8 mouse cellular contexts compared by ENCODE assay signal in genomic region chr3:69319061-69319720, GRCm38 (mm10). TPM values are rescaled to one million over a fixed set of nuclear protein-coding genes. Genes with fewer than 3 reads are reported as not detected.
DNase-seq lines count a peak whose midpoint lies in the region; ATAC-seq and TF ChIP-seq lines count a peak whose summit lies in the region.

No protein-coding gene starts in this region.

- H3K9me3 ChIP-seq in heart, embryonic 11.5 days (replicated peaks; ENCODE audit: control insufficient read depth, low read length) = no peaks in the 10 kb centered on the region
- H3K9me3 ChIP-seq in hindbrain, embryonic 11.5 days (ENCODE audit: control insufficient read depth, low read length) = no peaks in the 10 kb centered on the region

- peak overlapping the region; percentile 96 for H3K4me2 ChIP-seq in heart, embryonic 11.5 days
- peak overlapping the region; percentile 94 for H3K4me2 ChIP-seq in hindbrain, embryonic 11.5 days (replicated peaks; ENCODE audit: low read depth, low read length)

- DNase-seq in heart, adult 9 months (ENCODE audit: low spot score in 2 of 2) = no peak
- DNase-seq in hindbrain, embryonic 11.5 days (ENCODE audit: low spot score) = no peak
- DNase-seq in frontal cortex, adult 2 months (ENCODE audit: extremely low spot score in 1 of 2, low spot score in 1 of 2) = no peak
- no peak for DNase-seq in left cerebral cortex, adult 11 months (ENCODE audit: low spot score)
- no peak for DNase-seq in cerebellum, adult 9-11 months

- H3K27ac ChIP-seq in heart, embryonic 11.5 days (ENCODE audit: low read depth, low read length) = no peak overlapping the region
- peak overlapping the region; percentile 84 for H3K27ac ChIP-seq in bone marrow, adult 2 months (ENCODE audit: control insufficient read depth, insufficient read depth, low read depth, low read length, poor library complexity)
- no peak overlapping the region for H3K27ac ChIP-seq in hindbrain, embryonic 11.5 days (ENCODE audit: low read depth, low read length)

- no peak for ATAC-seq in heart, embryonic 11.5 days (replicated peaks; ENCODE audit: insufficient number of reproducible peaks, low FRiP score, low TSS enrichment)
- no peak for ATAC-seq in hindbrain, embryonic 11.5 days (ENCODE audit: low FRiP score)
- peak; percentile 56 for ATAC-seq in megakaryocyte-erythroid progenitor cell, adult 5-6 weeks (replicated peaks; ENCODE audit: low FRiP score, low TSS enrichment, poor library complexity, severe bottlenecking)

- no peaks in the 10 kb centered on the region for H3K27me3 ChIP-seq in heart, embryonic 11.5 days (ENCODE audit: control insufficient read depth, insufficient read depth, low read length)
- H3K27me3 ChIP-seq in hindbrain, embryonic 11.5 days (ENCODE audit: control insufficient read depth, insufficient read depth, low read length) = no peaks in the 10 kb centered on the region

- WGBS in heart, embryonic 11.5 days (ENCODE audit: insufficient replicate concordance) = 75% methylated on average over 6 of the region's 6 CpGs
- WGBS in bone marrow, adult 2 months = 56% methylated on average over 6 of the region's 6 CpGs
- whole genome bisulfite sequencing in hindbrain, embryonic 11.5 days = 90% methylated on average over 6 of the region's 6 CpGs

- H3K4me3 ChIP-seq in heart, embryonic 11.5 days (ENCODE audit: low read depth, low read length) = peak overlapping the region; percentile 77
- H3K4me3 ChIP-seq in bone marrow, adult 2 months (replicated peaks; ENCODE audit: control insufficient read depth, low read depth, low read length) = peak overlapping the region; percentile 82
- H3K4me3 ChIP-seq in hindbrain, embryonic 11.5 days (ENCODE audit: low read depth, low read length) = peak overlapping the region; percentile 79

- TF ChIP-seq CTCF in bone marrow, adult 2 months (IDR thresholded peaks at IDR 0.05; ENCODE audit: control insufficient read depth, insufficient read depth, low read length) = no peak

- no peak for TF ChIP-seq POLR2A in bone marrow, adult 2 months (IDR thresholded peaks at IDR 0.05; ENCODE audit: borderline replicate concordance, control insufficient read depth, low read depth, low read length)

- H3K4me1 ChIP-seq in heart, embryonic 11.5 days (ENCODE audit: control insufficient read depth, insufficient read depth, low read length) = peaks cover 11% of the 10 kb centered on the region
- H3K4me1 ChIP-seq in bone marrow, adult 2 months (ENCODE audit: control insufficient read depth, insufficient read depth, low read length) = peaks cover 4% of the 10 kb centered on the region; the same call in 1 of the 2 replicates
- peaks cover 4% of the 10 kb centered on the region; the same call in 1 of the 2 replicates for H3K4me1 ChIP-seq in hindbrain, embryonic 11.5 days (replicated peaks; ENCODE audit: control insufficient read depth, insufficient read depth, low read length)

- no peaks in the 10 kb centered on the region for H3K36me3 ChIP-seq in heart, embryonic 11.5 days (ENCODE audit: control insufficient read depth, insufficient read depth, low read length)
- no peaks in the 10 kb centered on the region for H3K36me3 ChIP-seq in hindbrain, embryonic 11.5 days (ENCODE audit: control insufficient read depth, insufficient read depth, low read length)

- H3K9ac ChIP-seq in heart, embryonic 11.5 days (ENCODE audit: low read depth, low read length) = no peak overlapping the region
- no peak overlapping the region for H3K9ac ChIP-seq in hindbrain, embryonic 11.5 days (ENCODE audit: low read depth, low read length)

RNA-seq across cellular contexts. Expression of gene Ppm1l, which starts 2.5 kb away (rescaled TPM):
- 5.6 and 8.8 TPM in 2 replicates for polyA plus RNA-seq in heart, embryonic 11.5 days (2014; fragmentation: Nextera tagmentation; extraction: Ambion mirVana)
- polyA plus RNA-seq in bone marrow, adult 2 months (2011; ENCODE audit: insufficient read depth, insufficient read length, low replicate concordance, missing spikeins) = 3.4 and 5.3 TPM in 2 replicates
- polyA plus RNA-seq in hindbrain, embryonic 11.5 days (2014; fragmentation: Nextera tagmentation; extraction: Ambion mirVana) = 17.1 and 17.2 TPM in 2 replicates
- 13.9 and 23.2 TPM in 2 replicates for total RNA-seq in megakaryocyte-erythroid progenitor cell, adult 5-6 weeks (2014; fragmentation: Nextera tagmentation)
- 9.5 and 12.9 TPM in 2 replicates for total RNA-seq in megakaryocyte-erythroid progenitor cell, adult 5-6 weeks (2017)
- 29.5 and 32.2 TPM in 2 replicates for polyA plus RNA-seq in frontal cortex, adult 2 months (2012; rRNA removed)
